Mouse (Mus musculus) small intestine, adult 2 months (tissue): Measurements from ENCODE around the gene Mllt11. TPM values are rescaled to one million over a fixed set of nuclear protein-coding genes. Genes with fewer than 3 reads are reported as not detected.
A peak's percentile ranks its signal among the peaks of the same experiment; 100 is the strongest.

Experiments used
- H3K27ac ChIP-seq: fragments of 200-500 bp; 2 replicates; pipeline ENCODE4 v1.5.1; 2012; ENCODE audit warnings: low read depth, low read length, control low read depth, inconsistent platforms; ENCODE audit not compliant: insufficient read depth
- H3K27me3 ChIP-seq: fragments of 200-500 bp; 2 replicates; pipeline ENCODE4 v1.6.1; 2012; ENCODE audit warnings: mild to moderate bottlenecking, moderate library complexity, low read length, inconsistent platforms; ENCODE audit not compliant: control insufficient read depth, insufficient read depth
- H3K36me3 ChIP-seq: fragments of 200-500 bp; 2 replicates; pipeline ENCODE4 v1.6.1; 2012; ENCODE audit warnings: mild to moderate bottlenecking, low read length, control low read depth, inconsistent platforms; ENCODE audit not compliant: control insufficient read depth, insufficient read depth
- H3K4me1 ChIP-seq: fragments of 200-500 bp; 2 replicates; pipeline ENCODE4 v1.6.1; 2012; ENCODE audit warnings: low read length, inconsistent platforms, mixed read lengths; ENCODE audit not compliant: control insufficient read depth, insufficient read depth, insufficient read length
- H3K4me3 ChIP-seq: fragments of 200-500 bp; 2 replicates; pipeline ENCODE4 v1.5.1; 2012; ENCODE audit warnings: low read depth, mild to moderate bottlenecking, control low read depth, inconsistent platforms, low read length, moderate library complexity
- CTCF ChIP-seq: fragments of 200-500 bp; IDR thresholded peaks from 2 replicates; pipeline ENCODE4 v1.5.1; 2012; ENCODE audit warnings: low read depth, mild to moderate bottlenecking, control low read depth, inconsistent platforms, low read length, moderate library complexity, mixed read lengths; ENCODE audit not compliant: insufficient replicate concordance, insufficient read length; ENCODE audit errors: extremely low read depth
- POLR2A ChIP-seq: fragments of 200-500 bp; IDR thresholded peaks from 2 replicates; pipeline ENCODE4 v1.6.1; 2012; ENCODE audit warnings: low read depth, mild to moderate bottlenecking, control low read depth, inconsistent platforms, low read length, moderate library complexity
- WGBS: fragments of 180-500 bp; shearing (Covaris S2); methylation state at CpG from one replicate; pipeline ENCODE4 v1.1.7; 2018; 5-methylcytosine and 5-hydroxymethylcytosine counted together
- polyA plus RNA-seq: library from polyadenylated mRNA; depleted of rRNA; stranded (reverse); fragments of >200 nt; gene quantifications from 2 replicates; pipeline ENCODE4 v1.2.3, GENCODE M21; 2012; rRNA removed

Mllt11 gene
- 13.1 and 14.0 TPM in 2 replicates for polyA plus RNA-seq

DNA sequence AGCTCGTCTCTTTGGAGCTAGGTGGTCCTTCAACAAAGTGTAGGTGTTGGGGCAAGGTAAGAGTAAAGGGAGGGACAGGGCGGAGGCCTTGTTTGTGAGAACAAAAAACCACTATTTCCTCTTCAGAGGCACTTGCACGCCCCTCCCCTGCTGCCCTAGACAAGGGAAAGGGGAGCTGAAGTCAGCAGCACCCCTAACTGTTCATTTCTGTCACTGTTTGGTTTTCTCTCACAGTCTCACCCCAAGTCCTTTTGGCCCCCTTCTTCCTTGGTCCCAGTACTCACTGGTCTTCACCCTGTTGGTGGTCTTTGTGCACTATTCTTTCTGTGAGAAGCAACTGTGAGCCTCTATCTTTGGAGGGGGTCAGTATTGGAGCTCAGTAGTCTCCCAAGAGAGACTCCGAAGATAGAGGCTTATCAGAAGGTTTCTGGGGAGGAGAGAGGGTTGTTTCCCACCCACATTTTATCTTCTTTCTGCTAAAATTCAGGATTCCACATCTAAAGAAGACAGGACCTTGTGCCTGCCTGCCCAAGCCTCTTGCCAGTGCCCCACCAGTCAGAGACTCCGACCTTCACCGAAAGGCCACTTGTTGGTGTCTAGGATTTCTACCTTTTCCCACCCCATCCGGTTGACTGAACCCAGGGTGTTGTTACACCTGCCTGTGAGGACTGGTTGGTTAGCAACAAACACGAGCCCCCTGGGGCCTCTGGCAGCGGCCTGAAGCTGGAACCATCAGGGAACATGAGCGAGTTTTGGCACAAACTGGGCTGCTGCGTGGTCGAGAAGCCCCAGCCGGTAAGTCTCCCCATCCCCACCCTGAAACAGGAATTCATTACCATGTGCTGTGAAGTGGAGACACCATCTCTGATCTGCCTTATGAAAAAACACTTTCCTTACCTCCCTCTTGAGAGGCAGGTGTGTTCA is at the start of gene Mllt11:
Mllt11 (minus strand) TSS at position 874 of the 924 bp plus-strand sequence.
- peak within 1 kb of the TSS; percentile 100 for H3K27ac ChIP-seq
- H3K4me3 ChIP-seq = peak within 1 kb of the TSS; percentile 64
- peaks cover 48% of the 10 kb centered on the region for H3K36me3 ChIP-seq
- 57% methylated on average over 13 of the region's 13 CpGs for WGBS
- no peaks in the 10 kb centered on the region for H3K27me3 ChIP-seq
- TF ChIP-seq CTCF (no peak), POLR2A (no peak)
- H3K4me1 ChIP-seq = peaks cover 26% of the 10 kb centered on the region

DNA sequence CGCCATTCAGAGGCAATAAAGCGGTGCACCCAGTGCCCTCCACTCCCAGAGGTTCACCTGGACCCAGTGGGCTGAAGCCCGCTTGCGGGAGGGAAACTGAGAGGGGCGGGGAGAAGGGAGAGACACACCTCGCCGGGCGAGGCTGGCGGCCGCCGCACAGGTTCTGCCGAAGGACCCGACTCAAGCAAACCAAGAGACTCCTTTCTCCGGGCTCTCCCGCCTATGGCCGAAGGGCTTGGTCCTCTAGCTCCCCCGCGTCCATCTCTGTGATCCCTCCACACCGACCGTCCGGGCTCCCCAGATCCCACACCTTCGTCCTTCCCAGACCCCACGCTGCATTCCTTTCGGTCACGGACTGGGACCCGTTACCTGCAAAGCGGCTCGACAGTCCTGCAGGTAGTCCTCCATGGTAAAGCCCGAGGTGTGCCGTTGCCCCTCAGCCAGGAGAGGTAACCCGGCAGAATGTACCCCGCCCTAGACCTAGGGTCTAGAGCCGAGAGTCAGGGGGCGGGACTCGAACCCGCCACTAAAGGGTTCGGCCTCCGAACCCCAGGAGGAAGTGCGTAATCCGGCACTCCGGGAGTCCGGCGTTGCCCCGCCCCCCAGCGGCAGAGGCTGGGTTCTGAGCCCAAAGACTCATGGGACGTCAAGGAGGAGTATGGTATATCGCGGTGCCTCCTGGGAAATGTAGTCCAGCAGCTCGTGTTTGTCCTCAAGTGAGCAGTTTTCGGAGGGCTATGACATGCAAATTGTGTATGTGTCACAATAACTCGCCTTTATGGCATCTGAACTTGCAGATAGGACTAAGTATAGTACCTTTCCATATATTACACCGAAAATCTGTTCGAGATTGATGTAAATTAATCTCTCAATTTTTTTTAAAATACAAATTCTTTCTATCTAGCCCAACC is 49.5 kb upstream of the Mllt11 start, which contains the start of the genes Mindy1 and Prune1:
Mindy1 (plus strand) TSS at position 130 of the 911 bp plus-strand sequence.
Prune1 (minus strand) TSS at position 861 of the 911 bp plus-strand sequence.
- Histone ChIP-seq H3K27me3 (no peaks in the 10 kb centered on the region), H3K27ac (peak within 1 kb of the TSS; percentile 88), H3K36me3 (no peaks in the 10 kb centered on the region; the same call in 1 of the 2 replicates), H3K4me3 (peak within 1 kb of the TSS; percentile 85), H3K4me1 (peaks cover 6% of the 10 kb centered on the region; the same call in 1 of the 2 replicates)
- TF ChIP-seq CTCF (no peak), POLR2A (no peak)
- WGBS = under 1% methylated on average over 53 of the region's 53 CpGs

DNA sequence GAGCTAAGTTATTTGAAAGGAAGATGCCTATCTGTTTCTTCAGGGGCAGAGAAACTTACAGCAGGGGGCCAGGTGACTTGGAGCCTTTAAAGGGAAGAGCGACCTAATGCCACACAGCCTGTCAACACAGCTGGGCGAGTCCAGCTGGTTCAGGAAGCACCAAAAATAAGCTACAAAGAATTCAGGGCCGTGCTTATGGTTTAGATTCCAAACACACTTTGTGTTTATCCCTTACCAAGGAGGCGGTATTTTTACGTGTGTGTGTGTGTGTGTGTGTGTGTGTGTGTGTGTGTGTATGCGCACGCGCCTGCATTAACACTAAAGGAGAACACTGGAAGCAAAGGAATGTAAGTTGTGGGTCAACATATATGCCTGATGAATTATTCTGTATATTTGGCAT is 48.8 kb upstream of the Mllt11 start:
- WGBS = 7% methylated on average over 8 of the region's 8 CpGs
- Histone ChIP-seq H3K27me3 (no peaks in the 10 kb centered on the region), H3K4me3 (peak overlapping the region; percentile 77), H3K27ac (peak overlapping the region; percentile 76), H3K36me3 (no peaks in the 10 kb centered on the region), H3K4me1 (peaks cover 6% of the 10 kb centered on the region; the same call in 1 of the 2 replicates)
- TF ChIP-seq CTCF (no peak), POLR2A (no peak)

DNA sequence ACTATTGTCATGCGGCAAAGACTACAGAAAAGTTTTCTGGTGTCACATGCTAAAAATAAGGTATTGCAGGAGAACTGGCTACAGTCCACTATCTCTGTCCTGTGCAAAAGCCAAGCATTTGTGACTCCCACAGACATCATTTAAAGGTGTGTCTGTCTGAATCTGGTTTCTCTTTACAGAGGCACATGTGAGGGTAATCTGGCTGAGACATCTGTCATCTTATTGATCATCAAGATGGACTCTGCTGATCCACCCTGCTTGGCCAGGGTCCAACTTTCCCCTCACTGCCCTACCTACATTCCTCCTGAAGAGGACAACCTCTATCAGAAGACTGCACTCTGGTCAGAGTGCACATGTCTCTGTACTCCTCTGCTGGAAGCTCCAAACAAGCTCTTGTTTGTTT is 45.2 kb upstream of the Mllt11 start:
- H3K27me3 ChIP-seq = no peaks in the 10 kb centered on the region
- WGBS = 79% methylated on average over 1 of the region's 1 CpGs
- no peak overlapping the region for H3K4me3 ChIP-seq
- peaks cover 3% of the 10 kb centered on the region; the same call in 1 of the 2 replicates for H3K4me1 ChIP-seq
- H3K36me3 ChIP-seq = no peaks in the 10 kb centered on the region
- no peak for TF ChIP-seq CTCF
- peak overlapping the region; percentile 61 for H3K27ac ChIP-seq

DNA sequence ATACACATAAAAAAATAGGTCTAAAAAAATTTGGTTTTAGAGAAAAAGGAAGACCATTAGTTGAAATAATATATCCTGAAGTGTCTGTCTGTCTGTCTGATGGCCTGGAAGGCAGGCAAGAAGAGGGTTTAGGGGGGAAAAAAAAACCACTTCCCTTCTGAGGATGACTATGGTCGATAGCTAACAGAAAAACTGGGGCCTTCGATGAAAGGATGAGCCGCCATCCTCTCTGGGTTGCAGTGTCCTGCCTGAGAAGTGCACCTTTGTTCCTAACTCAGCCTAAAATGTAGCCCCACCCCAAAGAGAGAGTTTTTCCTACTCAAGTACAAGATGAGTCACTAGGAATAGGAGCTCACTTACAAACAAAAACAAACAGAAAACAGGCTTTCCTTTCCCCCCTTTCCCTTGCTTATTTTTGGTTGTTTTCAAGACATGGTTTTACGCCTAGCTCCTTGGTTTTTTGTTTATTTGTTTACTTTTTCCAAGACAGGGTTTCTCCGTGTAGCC is 44.5 kb upstream of the Mllt11 start:
- H3K27ac ChIP-seq = peak overlapping the region; percentile 4; the same call in 1 of the 2 replicates

DNA sequence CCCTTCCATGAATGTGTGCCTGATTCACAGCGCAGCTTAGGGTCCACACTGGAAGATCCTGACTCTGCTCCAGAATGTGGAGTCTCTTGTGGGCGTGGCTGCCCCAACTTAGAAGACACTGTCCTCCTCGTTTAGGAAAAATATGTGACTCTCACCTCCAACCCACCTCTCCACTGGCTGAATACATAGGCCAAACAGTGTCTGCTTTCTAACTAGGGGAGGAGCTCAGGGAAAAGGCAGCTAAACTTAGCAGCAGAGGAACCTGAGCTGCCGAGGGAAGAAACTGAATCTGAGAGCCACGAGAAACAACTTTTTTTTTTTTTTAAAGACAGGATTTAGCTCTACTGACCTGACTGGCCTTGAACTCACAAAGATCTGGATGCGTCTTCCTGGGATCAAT is 43.2 kb upstream of the Mllt11 start:
- Histone ChIP-seq H3K36me3 (no peaks in the 10 kb centered on the region), H3K4me1 (peaks cover 3% of the 10 kb centered on the region; the same call in 1 of the 2 replicates), H3K27ac (no peak overlapping the region), H3K27me3 (no peaks in the 10 kb centered on the region), H3K4me3 (no peak overlapping the region)
- 71% methylated on average over 6 of the region's 6 CpGs for WGBS
- no peak for TF ChIP-seq POLR2A
- no peak for TF ChIP-seq CTCF

More for the DNA sequence above, 44.5 kb upstream of the Mllt11 start:
- Histone ChIP-seq H3K36me3 (no peaks in the 10 kb centered on the region), H3K27me3 (no peaks in the 10 kb centered on the region), H3K4me3 (no peak overlapping the region), H3K4me1 (peaks cover 3% of the 10 kb centered on the region; the same call in 1 of the 2 replicates)
- no peak for TF ChIP-seq CTCF
- TF ChIP-seq POLR2A = no peak
- WGBS = 64% methylated on average over 5 of the region's 5 CpGs
